Comparison of ENCODE assay signal across 20 mouse cellular contexts in genomic region chr11:59443102-59443501, GRCm38 (mm10). TPM values are rescaled to one million over a fixed set of nuclear protein-coding genes. Genes with fewer than 3 reads are reported as not detected.
DNase-seq lines count a peak whose midpoint lies in the region; ATAC-seq and TF ChIP-seq lines count a peak whose summit lies in the region.
"Had no signal": no experiment of that assay in that cellular context is flagged by ENCODE, and none has a peak within 500 bp of the region (broad histone marks: within the 10 kb centered on the region; RNA-seq: fewer than 3 reads in every experiment).

No protein-coding gene starts in this region.

- no peaks in the 10 kb centered on the region for H3K27me3 ChIP-seq in intestine, postnatal 0 days (replicated peaks; ENCODE audit: control insufficient read depth, insufficient read depth, low read length)
- H3K27me3 ChIP-seq in intestine, embryonic 16.5 days (replicated peaks; ENCODE audit: control insufficient read depth, insufficient read depth, low read length): no peaks in the 10 kb centered on the region
- no peaks in the 10 kb centered on the region for H3K27me3 ChIP-seq in lung, postnatal 0 days (replicated peaks; ENCODE audit: insufficient read depth, low read length)
- no peaks in the 10 kb centered on the region for H3K27me3 ChIP-seq in MEL (ENCODE audit: control insufficient read depth in 1 of 2, insufficient read depth in 2 of 2, low read length in 2 of 2)
- H3K27me3 ChIP-seq in stomach, postnatal 0 days (ENCODE audit: control insufficient read depth, insufficient read depth, low read length): no peaks in the 10 kb centered on the region
- H3K27me3 ChIP-seq in midbrain, embryonic 16.5 days (ENCODE audit: control insufficient read depth, insufficient read depth, low read depth, low read length): no peaks in the 10 kb centered on the region
- H3K27me3 ChIP-seq: heart, embryonic 15.5 days; lung, embryonic 15.5 days; midbrain, embryonic 12.5 days; neural tube, embryonic 12.5 days had no signal

- peak; percentile 31 for TF ChIP-seq CTCF in intestine, postnatal 0 days (IDR thresholded peaks at IDR 0.05; ENCODE audit: low read depth)
- TF ChIP-seq CTCF in lung, postnatal 0 days (IDR thresholded peaks at IDR 0.05): 0 out of 2 replicates have a peak, but pooled peaks have one; percentile 30
- TF ChIP-seq CTCF in MEL (IDR thresholded peaks at IDR 0.05 in 2 of 3, conservative IDR thresholded peaks at IDR 0.05 in 1 of 3; ENCODE audit: control insufficient read depth in 1 of 3, insufficient read depth in 1 of 3, low read depth in 2 of 3, low read length in 3 of 3, poor library complexity in 1 of 3, severe bottlenecking in 1 of 3): peak; percentile 23 to 43 (median 26); a peak in 5 of 6 replicates
- TF ChIP-seq CTCF in stomach, postnatal 0 days (IDR thresholded peaks at IDR 0.05; ENCODE audit: low read depth): peak; percentile 22; the same call in 1 of the 2 replicates

- H3K4me1 ChIP-seq in intestine, postnatal 0 days (replicated peaks; ENCODE audit: control insufficient read depth, insufficient read depth, low read length): no peaks in the 10 kb centered on the region
- H3K4me1 ChIP-seq in intestine, embryonic 16.5 days (ENCODE audit: control insufficient read depth, insufficient read depth, low read length): no peaks in the 10 kb centered on the region
- H3K4me1 ChIP-seq in lung, postnatal 0 days (ENCODE audit: insufficient read depth, low read depth, low read length): no peaks in the 10 kb centered on the region
- no peaks in the 10 kb centered on the region for H3K4me1 ChIP-seq in MEL (ENCODE audit: control insufficient read depth in 1 of 2, insufficient read depth in 2 of 2, low read length in 2 of 2)
- no peaks in the 10 kb centered on the region for H3K4me1 ChIP-seq in stomach, postnatal 0 days (replicated peaks; ENCODE audit: control insufficient read depth, insufficient read depth)
- H3K4me1 ChIP-seq in midbrain, embryonic 16.5 days (ENCODE audit: control insufficient read depth, insufficient read depth, low read length): peaks cover 2% of the 10 kb centered on the region
- H3K4me1 ChIP-seq: heart, embryonic 15.5 days; lung, embryonic 15.5 days; neural tube, embryonic 12.5 days had no signal

- TF ChIP-seq EP300 in lung, postnatal 0 days (IDR thresholded peaks at IDR 0.05): no peak
- no peak for TF ChIP-seq EP300 in MEL (IDR thresholded peaks at IDR 0.05; ENCODE audit: low read depth in 1 of 2, low read length in 2 of 2)
- no peak for TF ChIP-seq EP300 in stomach, postnatal 0 days (optimal IDR thresholded peaks at IDR 0.05)

- no peak for TF ChIP-seq POLR2A in MEL (IDR thresholded peaks at IDR 0.05; ENCODE audit: control insufficient read depth in 1 of 2, insufficient read depth in 1 of 2, low read depth in 1 of 2, low read length in 2 of 2, poor library complexity in 1 of 2)

- DNase-seq in lung, postnatal 0 days (ENCODE audit: low spot score): no peak
- no peak for DNase-seq in lung, postnatal 10 days
- DNase-seq in MEL (ENCODE audit: low read depth, low spot score): peak; percentile 27
- no peak for DNase-seq in stomach, postnatal 0 days (ENCODE audit: low spot score)
- DNase-seq in urinary bladder, postnatal 25 days (ENCODE audit: low spot score): no peak
- DNase-seq: adrenal gland, adult 2 months; cerebellum, adult 11 months; heart, adult 18-20 months; layer of hippocampus, postnatal 36 days; left cerebral cortex, postnatal 4 days; right cerebral cortex, adult 18-20 months; thymus, adult 18-20 months; thymus, postnatal 4 days had no signal

- no peaks in the 10 kb centered on the region for H3K9me3 ChIP-seq in intestine, postnatal 0 days (ENCODE audit: control insufficient read depth)
- H3K9me3 ChIP-seq in intestine, embryonic 16.5 days (ENCODE audit: control insufficient read depth, low read length): no peaks in the 10 kb centered on the region
- no peaks in the 10 kb centered on the region for H3K9me3 ChIP-seq in lung, postnatal 0 days (ENCODE audit: low read length)
- no peaks in the 10 kb centered on the region for H3K9me3 ChIP-seq in MEL (replicated peaks; ENCODE audit: insufficient read depth, low read length)
- no peaks in the 10 kb centered on the region for H3K9me3 ChIP-seq in stomach, postnatal 0 days (ENCODE audit: control insufficient read depth, low read length)
- no peaks in the 10 kb centered on the region for H3K9me3 ChIP-seq in midbrain, embryonic 16.5 days (replicated peaks; ENCODE audit: control insufficient read depth, low read length, poor library complexity, severe bottlenecking)
- H3K9me3 ChIP-seq: heart, embryonic 15.5 days; lung, embryonic 15.5 days; neural tube, embryonic 12.5 days had no signal

- no peak; the same call in none of the 2 replicates for TF ChIP-seq RAD21 in MEL (IDR thresholded peaks at IDR 0.05; ENCODE audit: low read depth, low read length)

- H3K9ac ChIP-seq in intestine, postnatal 0 days (ENCODE audit: low read depth, low read length): no peak overlapping the region
- no peak overlapping the region for H3K9ac ChIP-seq in intestine, embryonic 16.5 days (ENCODE audit: low read depth, low read length)
- no peak overlapping the region for H3K9ac ChIP-seq in lung, postnatal 0 days (replicated peaks; ENCODE audit: low read depth)
- no peak overlapping the region for H3K9ac ChIP-seq in MEL (ENCODE audit: control insufficient read depth, low read depth, low read length, poor library complexity, severe bottlenecking)
- no peak overlapping the region for H3K9ac ChIP-seq in stomach, postnatal 0 days (ENCODE audit: low read length)
- no peak overlapping the region for H3K9ac ChIP-seq in midbrain, embryonic 16.5 days (ENCODE audit: low read depth, low read length)
- H3K9ac ChIP-seq: heart, embryonic 15.5 days; lung, embryonic 15.5 days; midbrain, embryonic 12.5 days; neural tube, embryonic 12.5 days had no signal

- no peaks in the 10 kb centered on the region; the same call in 1 of the 2 replicates for H3K36me3 ChIP-seq in intestine, postnatal 0 days (ENCODE audit: control insufficient read depth, insufficient read depth)
- H3K36me3 ChIP-seq in intestine, embryonic 16.5 days (ENCODE audit: control insufficient read depth, insufficient read depth, low read length): no peaks in the 10 kb centered on the region
- H3K36me3 ChIP-seq in lung, postnatal 0 days (ENCODE audit: insufficient read depth, low read length): no peaks in the 10 kb centered on the region
- H3K36me3 ChIP-seq in MEL (ENCODE audit: control insufficient read depth in 1 of 2, insufficient read depth in 2 of 2, low read length in 2 of 2): no peaks in the 10 kb centered on the region
- no peaks in the 10 kb centered on the region for H3K36me3 ChIP-seq in stomach, postnatal 0 days (ENCODE audit: control insufficient read depth, insufficient read depth, low read length)
- peaks cover 2% of the 10 kb centered on the region; the same call in 1 of the 2 replicates for H3K36me3 ChIP-seq in midbrain, embryonic 16.5 days (ENCODE audit: control insufficient read depth, insufficient read depth, low read length)

- no peak overlapping the region for H3K4me3 ChIP-seq in intestine, postnatal 0 days (ENCODE audit: low read depth, low read length)
- no peak overlapping the region for H3K4me3 ChIP-seq in intestine, embryonic 16.5 days (ENCODE audit: low read length)
- no peak overlapping the region for H3K4me3 ChIP-seq in lung, postnatal 0 days (ENCODE audit: low read depth, low read length)
- no peak overlapping the region for H3K4me3 ChIP-seq in MEL (ENCODE audit: control insufficient read depth in 1 of 2, insufficient read depth in 1 of 2, low read depth in 2 of 2, low read length in 2 of 2)
- no peak overlapping the region for H3K4me3 ChIP-seq in stomach, postnatal 0 days (ENCODE audit: low read depth, low read length)
- no peak overlapping the region for H3K4me3 ChIP-seq in midbrain, embryonic 16.5 days (ENCODE audit: low read depth, low read length)
- H3K4me3 ChIP-seq: heart, embryonic 15.5 days; lung, embryonic 15.5 days; midbrain, embryonic 12.5 days; neural tube, embryonic 12.5 days had no signal

- H3K4me2 ChIP-seq in intestine, postnatal 0 days (replicated peaks; ENCODE audit: low read depth): no peak overlapping the region
- no peak overlapping the region for H3K4me2 ChIP-seq in intestine, embryonic 16.5 days (ENCODE audit: low read depth, low read length)
- no peak overlapping the region for H3K4me2 ChIP-seq in lung, postnatal 0 days (replicated peaks; ENCODE audit: low read depth, low read length)
- H3K4me2 ChIP-seq in stomach, postnatal 0 days (replicated peaks; ENCODE audit: low read depth): no peak overlapping the region
- no peak overlapping the region for H3K4me2 ChIP-seq in midbrain, embryonic 16.5 days (ENCODE audit: low read length)
- H3K4me2 ChIP-seq: heart, embryonic 15.5 days; lung, embryonic 15.5 days; midbrain, embryonic 12.5 days; neural tube, embryonic 12.5 days had no signal

- no peak for ATAC-seq in intestine, postnatal 0 days
- no peak for ATAC-seq in intestine, embryonic 16.5 days
- no peak for ATAC-seq in lung, postnatal 0 days
- no peak for ATAC-seq in stomach, postnatal 0 days (ENCODE audit: low FRiP score, low TSS enrichment)
- no peak for ATAC-seq in midbrain, embryonic 16.5 days

- H3K79me2 ChIP-seq in MEL (ENCODE audit: control insufficient read depth, insufficient read depth, low read length, poor library complexity): no peaks in the 10 kb centered on the region

- H3K27ac ChIP-seq in intestine, postnatal 0 days (ENCODE audit: low read depth, low read length): no peak overlapping the region
- no peak overlapping the region for H3K27ac ChIP-seq in intestine, embryonic 16.5 days (ENCODE audit: low read length)
- no peak overlapping the region for H3K27ac ChIP-seq in lung, postnatal 0 days (ENCODE audit: low read length)
- no peak overlapping the region for H3K27ac ChIP-seq in MEL (ENCODE audit: control insufficient read depth, low read depth, low read length)
- H3K27ac ChIP-seq in stomach, postnatal 0 days (replicated peaks): no peak overlapping the region
- no peak overlapping the region for H3K27ac ChIP-seq in midbrain, embryonic 16.5 days (ENCODE audit: low read length)
- H3K27ac ChIP-seq: heart, embryonic 15.5 days; lung, embryonic 15.5 days; midbrain, embryonic 12.5 days; neural tube, embryonic 12.5 days had no signal

RNA-seq across cellular contexts. Expression of gene Jmjd4, which starts 6.7 kb away (rescaled TPM):
- 4.1 and 4.4 TPM in 2 replicates for polyA plus RNA-seq in intestine, postnatal 0 days (2015; fragmentation: Nextera tagmentation; extraction: Ambion mirVana)
- 7.4 and 8.1 TPM in 2 replicates for polyA plus RNA-seq in intestine, embryonic 16.5 days (2015; fragmentation: Nextera tagmentation; extraction: Ambion mirVana)
- polyA plus RNA-seq in lung, postnatal 0 days (2015; fragmentation: Nextera tagmentation; extraction: Ambion mirVana): 5.5 and 5.7 TPM in 2 replicates
- total RNA-seq in MEL (2012; rRNA removed): 14.3 and 18.1 TPM in 2 replicates
- 10 to 100 TPM in 1 of 2 experiments, not detected in 1; 14.5 TPM for polyA plus RNA-seq in MEL (2012; ENCODE audit: insufficient read depth in 1 of 2, insufficient read length in 2 of 2, low read depth in 1 of 2, low replicate concordance in 2 of 2, missing spikeins in 1 of 2)
- polyA plus RNA-seq in stomach, postnatal 0 days (2015; fragmentation: Nextera tagmentation; extraction: Ambion mirVana): 5.4 and 5.5 TPM in 2 replicates
- polyA plus RNA-seq in midbrain, embryonic 16.5 days (2015; fragmentation: Nextera tagmentation; extraction: Ambion mirVana): 17.9 and 18.3 TPM in 2 replicates

RNA-seq across cellular contexts. Expression of gene Snap47, which starts 7.9 kb away (rescaled TPM):
- 37.3 and 39.6 TPM in 2 replicates for polyA plus RNA-seq in intestine, postnatal 0 days (2015; fragmentation: Nextera tagmentation; extraction: Ambion mirVana)
- polyA plus RNA-seq in intestine, embryonic 16.5 days (2015; fragmentation: Nextera tagmentation; extraction: Ambion mirVana): 74.4 and 76.8 TPM in 2 replicates
- 54.0 and 56.7 TPM in 2 replicates for polyA plus RNA-seq in lung, postnatal 0 days (2015; fragmentation: Nextera tagmentation; extraction: Ambion mirVana)
- 51.0 and 54.1 TPM in 2 replicates for total RNA-seq in MEL (2012; rRNA removed)
- polyA plus RNA-seq in MEL (2012; ENCODE audit: insufficient read depth in 1 of 2, insufficient read length in 2 of 2, low read depth in 1 of 2, low replicate concordance in 2 of 2, missing spikeins in 1 of 2): 10 to 100 TPM in 1 of 2 experiments, not detected in 1; 57.9 TPM
- 50.6 and 51.9 TPM in 2 replicates for polyA plus RNA-seq in stomach, postnatal 0 days (2015; fragmentation: Nextera tagmentation; extraction: Ambion mirVana)
- 557 and 614 TPM in 2 replicates for polyA plus RNA-seq in midbrain, embryonic 16.5 days (2015; fragmentation: Nextera tagmentation; extraction: Ambion mirVana)

RNA-seq across cellular contexts. Expression of gene Zfp867, which starts 29.2 kb away (rescaled TPM):
- polyA plus RNA-seq in intestine, postnatal 0 days (2015; fragmentation: Nextera tagmentation; extraction: Ambion mirVana): 1.8 and 2.1 TPM in 2 replicates
- polyA plus RNA-seq in intestine, embryonic 16.5 days (2015; fragmentation: Nextera tagmentation; extraction: Ambion mirVana): 4.3 and 4.6 TPM in 2 replicates
- polyA plus RNA-seq in lung, postnatal 0 days (2015; fragmentation: Nextera tagmentation; extraction: Ambion mirVana): 7.3 and 7.4 TPM in 2 replicates
- 0.12 TPM in 1 of 2 replicates, not detected in the other for total RNA-seq in MEL (2012; rRNA removed)
- 1 to 10 TPM in 1 of 2 experiments, not detected in 1; 1.3 TPM for polyA plus RNA-seq in MEL (2012; ENCODE audit: insufficient read depth in 1 of 2, insufficient read length in 2 of 2, low read depth in 1 of 2, low replicate concordance in 2 of 2, missing spikeins in 1 of 2)
- 3.4 and 3.8 TPM in 2 replicates for polyA plus RNA-seq in stomach, postnatal 0 days (2015; fragmentation: Nextera tagmentation; extraction: Ambion mirVana)
- polyA plus RNA-seq in midbrain, embryonic 16.5 days (2015; fragmentation: Nextera tagmentation; extraction: Ambion mirVana): 14.2 and 14.4 TPM in 2 replicates
